Mouse (Mus musculus) C2C12 (cell line): ENCODE measurements around the gene Rbms3.

ENCODE experiments used
- CTCF ChIP-seq: IDR thresholded peaks from one replicate; pipeline ENCODE4 v1.5.1; 2011; ENCODE audit not compliant: control insufficient read depth, insufficient read depth, insufficient read length
- FOSL1 ChIP-seq: IDR thresholded peaks from one replicate; pipeline ENCODE4 v1.8.0; 2011; ENCODE audit warnings: mild to moderate bottlenecking, low read length; ENCODE audit not compliant: poor library complexity, insufficient read depth, severe bottlenecking
- MAX ChIP-seq: IDR thresholded peaks from one replicate; pipeline ENCODE4 v1.6.1; 2011; ENCODE audit warnings: mild to moderate bottlenecking, control low read depth
- MYOG ChIP-seq: IDR thresholded peaks from one replicate; pipeline ENCODE4 v1.6.1; 2011; ENCODE audit not compliant: control insufficient read depth, insufficient read length; ENCODE audit errors: extremely low read depth

DNA sequence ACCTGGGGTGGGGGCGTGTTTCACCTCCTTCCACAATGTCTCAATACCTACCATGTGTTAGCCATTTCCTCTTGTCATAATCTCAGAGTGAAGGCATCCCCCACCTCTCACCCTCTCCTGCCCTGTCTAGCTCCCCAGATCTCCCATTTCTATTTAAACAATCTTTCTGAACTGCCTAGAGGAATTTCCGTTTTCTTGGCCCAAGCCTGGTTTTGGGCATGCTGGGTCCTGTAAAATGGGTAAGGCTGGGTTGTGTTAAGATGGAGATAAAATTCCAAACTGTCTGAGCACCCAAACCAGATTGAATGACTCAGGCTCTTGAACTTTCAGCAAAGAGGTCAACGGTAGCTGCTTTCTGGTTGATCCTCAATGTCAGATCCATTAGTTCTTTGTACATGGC is 608.2 kb downstream of the Rbms3 start:
- TF ChIP-seq MYOG (no peak), CTCF (no peak), MAX (no peak), FOSL1 (no peak)
